Mouse (Mus musculus) ES-CJ7 (cell line): ENCODE data around the gene Slc25a36.

Source experiments
- DNase-seq: peaks from one replicate; pipeline ENCODE4 v3.0.0; 2011; ENCODE audit warnings: low read depth, low spot score

Gene Slc25a36

DNA sequence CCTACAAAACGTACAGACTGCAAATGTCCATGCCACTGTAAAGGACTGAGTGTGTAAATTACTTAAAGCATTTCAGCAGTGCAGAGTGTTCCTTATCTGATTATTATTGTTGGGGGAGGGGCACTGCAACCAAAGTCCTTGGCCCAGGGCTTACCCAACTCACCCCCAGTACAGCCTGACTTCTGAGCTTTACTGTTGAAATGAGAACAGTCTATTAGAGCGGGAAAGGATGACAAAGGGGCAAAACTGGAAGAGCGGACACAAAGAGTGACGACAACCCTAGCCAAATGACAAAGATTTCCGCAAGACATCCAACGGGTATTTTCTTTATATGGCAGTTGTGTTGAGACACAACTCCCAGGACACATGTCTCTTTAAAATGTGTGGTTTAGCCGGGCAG is 1.3 kb upstream of the Slc25a36 start:
- DNase-seq: peak; percentile 52

DNA sequence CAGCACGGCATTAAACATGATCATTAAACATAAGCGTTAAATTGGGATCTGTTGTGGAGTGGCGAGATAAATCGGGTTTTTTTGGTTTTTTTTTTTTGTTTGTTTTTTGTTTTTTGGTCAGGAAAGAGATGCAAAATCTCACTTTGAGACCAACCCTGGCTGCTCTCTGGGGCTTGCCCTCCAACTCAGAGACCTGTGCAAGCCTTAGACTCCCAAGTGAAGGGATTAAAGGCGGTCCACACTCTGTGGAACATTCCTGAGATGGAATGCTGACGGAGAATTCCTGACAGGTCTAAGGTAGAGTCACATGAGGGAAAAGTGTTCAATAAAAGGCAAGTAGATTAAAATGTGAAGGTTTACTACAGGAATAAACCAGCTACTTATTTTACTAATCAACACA is 549 bp upstream of the Slc25a36 start:
- peak; percentile 60 for DNase-seq

DNA sequence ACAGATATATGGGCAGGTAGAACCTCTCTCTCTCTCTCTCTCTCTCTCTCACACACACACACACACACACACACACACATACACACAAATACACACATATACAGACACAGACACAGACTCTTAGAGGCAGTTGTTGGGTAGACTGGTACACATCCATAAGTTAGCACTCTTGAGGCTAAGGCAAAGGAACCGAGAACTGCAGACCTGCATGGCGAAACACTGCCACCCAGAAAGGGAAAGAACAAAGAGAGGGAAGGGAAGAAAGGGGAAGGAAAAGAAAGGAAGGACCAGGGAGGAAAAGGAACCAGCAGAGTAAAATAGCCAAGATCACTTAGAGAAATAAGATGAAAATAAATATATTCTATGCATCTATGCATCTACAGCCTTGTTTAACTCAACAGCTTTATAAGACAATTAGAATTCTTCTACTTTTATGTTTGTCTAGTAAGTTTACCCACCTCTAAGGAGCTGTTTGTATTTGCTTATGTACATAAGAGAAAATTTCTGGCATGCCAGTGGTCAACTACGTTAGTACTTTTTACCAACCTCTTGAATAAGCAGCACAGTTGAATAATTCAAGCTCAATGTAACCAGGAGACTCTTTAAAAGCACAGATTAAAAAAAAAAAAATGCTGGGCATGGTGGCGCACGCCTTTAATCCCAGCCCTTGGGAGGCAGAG is 4.3 kb downstream of the Slc25a36 start:
- no peak for DNase-seq

DNA sequence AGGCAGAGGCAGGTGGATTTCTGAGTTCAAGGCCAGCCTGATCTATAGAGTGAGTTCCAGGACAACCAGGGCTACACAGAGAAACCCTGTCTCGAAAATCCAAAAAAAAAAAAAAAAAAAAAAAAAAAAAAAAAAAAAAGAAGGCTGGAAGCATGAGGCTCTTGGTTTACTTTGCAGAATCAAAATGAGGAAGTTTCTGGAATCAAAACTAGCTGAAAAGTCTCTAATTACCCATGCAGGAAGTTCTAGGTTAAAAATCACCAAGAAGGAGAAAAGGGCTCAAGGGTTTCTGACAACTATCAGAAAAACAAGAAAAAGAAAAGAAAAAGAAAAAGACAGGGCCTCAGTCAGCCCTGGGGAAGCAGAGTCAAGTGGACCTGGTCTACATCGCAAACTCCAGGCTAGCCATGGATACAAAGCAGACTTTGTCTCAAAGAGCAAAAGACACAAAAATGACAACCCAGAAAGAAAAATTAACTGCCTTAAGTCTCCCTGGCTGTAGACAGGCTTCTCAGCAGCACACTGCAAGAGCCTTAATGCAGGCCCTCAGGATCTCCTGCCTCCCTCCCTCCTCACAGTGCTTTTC is 5.5 kb downstream of the Slc25a36 start:
- DNase-seq: no peak

DNA sequence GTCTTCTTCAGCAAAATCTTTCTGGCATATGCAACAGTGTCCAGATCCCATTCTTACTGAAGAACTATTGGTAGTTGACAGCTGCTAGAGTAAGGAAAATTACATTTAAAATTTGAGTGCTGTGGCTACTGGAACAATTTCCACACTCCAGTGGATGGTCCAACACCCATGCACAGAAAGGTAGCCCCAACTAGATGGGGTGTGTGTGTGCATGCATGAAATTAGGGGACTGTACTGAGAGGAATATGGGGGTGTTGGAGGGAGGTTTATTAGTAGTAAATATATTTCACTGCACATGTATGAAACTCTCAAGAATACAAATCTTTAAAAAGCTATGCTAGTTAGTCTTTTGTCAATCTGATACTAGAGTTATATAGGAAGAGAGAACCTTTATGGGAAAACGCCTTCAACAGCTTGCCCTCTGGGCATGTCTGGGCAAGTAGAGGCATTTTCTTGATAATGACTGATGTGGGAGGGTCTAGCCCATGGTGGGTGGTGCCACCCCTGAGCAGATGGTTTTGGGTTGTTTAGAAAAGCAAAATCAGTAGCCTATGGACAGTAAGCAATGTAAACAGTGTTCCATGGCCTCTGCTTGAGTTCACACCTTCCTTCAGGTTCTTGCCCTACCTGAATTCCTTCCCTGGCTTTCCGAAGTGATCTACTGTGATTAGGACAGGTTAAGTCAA is 7.4 kb downstream of the Slc25a36 start:
- peak; percentile 88 for DNase-seq

DNA sequence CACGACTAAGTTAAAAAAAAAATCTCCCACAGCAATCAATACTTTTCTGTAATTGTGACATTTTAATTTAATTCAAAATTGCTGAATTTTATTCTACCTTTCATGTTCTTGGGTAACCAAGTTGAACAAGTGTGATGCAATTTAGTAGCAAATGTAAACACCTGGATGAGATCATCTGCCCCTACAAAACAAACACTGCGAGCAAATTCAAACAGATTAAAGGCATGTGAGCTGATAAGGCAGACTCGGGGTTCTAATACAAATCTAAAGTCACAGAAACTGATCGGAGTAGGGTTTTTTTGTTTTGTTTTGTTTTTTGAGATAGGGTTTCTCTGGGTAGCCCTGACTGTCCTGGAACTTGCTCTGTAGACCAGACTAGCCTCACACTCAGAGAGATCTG is 12.0 kb downstream of the Slc25a36 start:
- DNase-seq: no peak

DNA sequence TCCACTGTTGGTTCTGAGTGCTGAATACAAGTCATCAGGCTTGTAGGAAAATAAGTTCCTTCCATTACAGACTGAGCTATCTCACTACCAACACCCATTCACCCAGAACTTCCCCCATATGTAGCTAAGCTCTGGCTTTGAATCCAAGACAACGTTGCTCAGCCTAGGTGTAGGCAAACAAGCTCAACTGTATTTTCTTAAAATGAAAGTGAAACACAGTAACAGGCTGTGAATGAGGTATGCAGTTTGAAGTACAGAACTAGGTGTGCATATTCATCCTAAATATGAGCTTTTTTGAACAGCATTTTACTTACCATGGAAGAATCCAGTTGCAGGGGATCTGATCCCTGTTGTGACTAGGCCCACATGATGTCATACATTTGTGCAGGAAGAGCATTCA is 14.8 kb downstream of the Slc25a36 start:
- DNase-seq: no peak

DNA sequence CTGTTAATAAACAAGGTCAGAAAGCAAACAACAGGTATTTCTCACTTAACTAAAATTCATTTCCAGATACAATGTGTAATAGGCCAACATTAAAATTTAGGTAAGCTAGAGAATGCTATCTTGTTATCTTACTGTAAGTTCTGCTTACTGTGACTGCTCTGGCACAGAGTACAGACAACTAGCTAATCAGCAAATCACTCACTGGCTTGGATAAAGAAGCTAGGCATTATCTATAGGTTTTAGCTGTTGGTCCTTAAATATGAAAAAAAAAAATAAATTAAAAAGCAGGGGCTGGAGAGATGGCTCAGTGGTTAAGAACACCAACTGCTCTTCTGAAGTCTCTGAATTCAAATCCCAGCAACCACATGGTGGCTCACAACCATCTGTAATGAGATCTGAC is 23.1 kb downstream of the Slc25a36 start:
- no peak for DNase-seq

DNA sequence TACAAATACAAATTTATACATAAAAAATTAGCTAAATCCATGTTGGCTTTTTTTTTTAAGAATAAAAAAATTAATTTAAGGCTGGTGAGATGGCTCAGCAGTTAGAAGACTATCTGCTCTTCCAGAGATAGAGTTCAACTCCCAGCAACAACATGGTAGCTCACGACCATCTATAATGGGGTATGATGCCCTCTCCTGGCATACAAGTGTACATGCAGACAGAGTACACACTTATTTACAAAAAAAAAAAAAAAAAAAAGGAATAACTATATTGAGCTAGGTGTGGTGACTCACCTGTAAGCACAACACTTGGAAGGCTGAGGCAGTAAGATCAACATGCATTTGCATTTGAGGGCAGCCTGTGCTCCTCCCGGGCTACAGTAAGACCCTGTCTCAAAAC is 26.3 kb downstream of the Slc25a36 start:
- DNase-seq: peak; percentile 35

DNA sequence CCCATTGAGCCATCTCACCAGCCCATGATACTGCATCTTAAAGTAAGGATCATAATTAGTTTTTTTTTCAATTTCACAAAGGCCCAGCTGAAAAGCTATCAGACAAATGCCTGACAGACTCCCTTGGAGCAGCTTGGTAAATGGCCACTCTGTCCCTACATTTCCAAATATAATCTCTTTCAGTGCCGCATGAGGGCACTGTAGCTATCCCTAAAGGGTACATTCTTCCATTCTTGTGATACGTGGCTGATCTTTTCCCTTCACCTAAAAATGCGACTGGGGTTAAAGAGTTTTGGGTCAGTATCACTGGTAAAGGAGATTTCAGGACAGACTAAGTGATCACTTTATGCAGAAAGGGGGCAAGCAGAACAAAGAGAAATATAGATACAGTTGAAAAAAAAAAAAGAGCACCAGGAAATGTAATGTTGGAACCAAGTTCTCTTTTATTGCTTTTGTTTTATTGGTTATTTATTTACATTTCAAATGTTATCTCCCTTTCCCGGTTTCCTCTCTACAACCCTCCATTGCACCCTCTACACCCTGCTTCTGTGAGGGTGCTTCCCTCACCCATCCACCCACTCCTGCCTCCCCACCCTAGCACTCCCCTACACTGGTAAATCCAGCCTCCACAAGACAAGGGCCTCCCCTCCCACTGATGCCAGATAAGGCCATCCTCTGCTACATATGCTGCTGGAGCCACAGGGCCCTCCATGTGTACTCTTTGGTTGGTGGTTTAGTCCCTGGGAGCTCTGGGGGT is 29.7 kb downstream of the Slc25a36 start:
- DNase-seq: peak; percentile 28

DNA sequence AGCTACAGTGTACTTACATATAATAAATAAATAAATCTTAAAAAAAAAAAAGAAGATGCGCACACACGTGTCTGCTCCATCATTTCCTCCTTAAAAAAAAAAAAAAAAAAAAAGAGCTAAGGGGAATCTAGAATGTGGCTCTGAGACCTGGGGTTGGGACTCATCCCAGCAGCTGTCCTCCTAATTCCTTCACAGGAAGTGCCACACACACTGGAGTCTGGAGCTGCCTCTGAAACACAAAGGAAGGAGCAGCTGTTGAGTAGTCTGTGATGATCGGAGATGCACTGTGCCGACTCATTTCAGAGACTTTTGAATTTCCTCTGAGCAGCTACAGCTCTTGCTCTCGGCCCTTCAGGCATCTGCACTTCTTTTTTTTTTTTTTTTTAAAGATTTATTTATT is 41.0 kb downstream of the Slc25a36 start:
- no peak for DNase-seq

DNA sequence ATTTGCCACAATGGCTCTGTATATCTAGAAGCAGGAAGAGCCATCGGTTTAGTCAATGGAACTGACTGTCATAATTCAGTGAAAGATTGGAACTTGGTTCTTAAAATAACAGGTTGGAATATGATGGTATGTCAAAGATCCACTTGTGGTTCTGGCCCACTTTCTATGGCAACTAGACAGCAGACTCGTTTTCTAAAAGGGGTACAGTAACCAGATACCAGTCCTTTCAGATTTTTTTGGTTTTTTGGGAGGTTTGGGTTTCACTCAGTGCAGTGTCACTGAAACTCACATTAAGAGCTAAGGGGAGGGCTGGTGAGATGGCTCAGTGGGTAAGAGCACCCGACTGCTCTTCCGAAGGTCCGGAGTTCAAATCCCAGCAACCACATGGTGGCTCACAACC is 41.5 kb downstream of the Slc25a36 start:
- DNase-seq: no peak

DNA sequence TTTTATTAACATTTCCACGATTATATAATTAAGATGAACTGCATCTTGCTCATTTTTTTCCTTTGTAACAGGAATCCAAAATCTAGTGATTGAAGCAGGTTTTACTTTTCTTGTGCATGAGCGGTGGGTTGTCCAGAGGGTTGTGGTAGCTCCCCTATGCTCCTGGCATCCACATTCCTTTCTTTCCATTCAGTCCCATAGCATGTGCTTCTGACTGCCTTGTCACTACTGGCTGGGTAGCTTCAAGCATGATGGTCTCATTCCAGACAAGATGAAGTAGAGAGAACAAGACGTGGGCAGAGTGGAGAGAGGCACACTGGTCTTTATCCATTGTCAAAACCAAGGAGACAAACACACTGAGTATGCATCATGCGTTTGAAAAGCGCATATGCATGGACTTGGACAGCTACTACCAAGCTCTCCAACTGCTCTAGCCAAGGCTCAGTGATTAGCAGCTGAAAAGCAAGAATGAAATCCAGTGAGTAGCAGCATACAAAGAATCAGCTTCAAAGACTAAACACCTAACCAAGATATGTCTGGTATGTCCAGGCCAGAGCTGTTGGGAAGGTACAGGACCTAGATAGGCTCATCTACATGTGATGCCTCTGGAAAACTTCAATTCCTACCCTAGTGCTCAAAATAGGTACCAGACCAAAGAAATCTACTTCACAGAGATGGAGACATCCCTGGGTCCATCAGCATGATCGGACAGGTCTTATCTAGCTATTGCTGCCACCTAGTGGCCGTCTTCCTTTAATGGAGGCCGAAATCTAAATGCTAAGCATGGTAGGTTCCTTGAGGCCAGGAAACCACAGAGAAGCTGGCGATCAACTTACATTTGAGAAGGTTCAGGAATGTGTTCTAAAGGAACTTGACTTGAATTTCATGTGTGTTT is 42.5 kb downstream of the Slc25a36 start:
- peak; percentile 89 for DNase-seq

DNA sequence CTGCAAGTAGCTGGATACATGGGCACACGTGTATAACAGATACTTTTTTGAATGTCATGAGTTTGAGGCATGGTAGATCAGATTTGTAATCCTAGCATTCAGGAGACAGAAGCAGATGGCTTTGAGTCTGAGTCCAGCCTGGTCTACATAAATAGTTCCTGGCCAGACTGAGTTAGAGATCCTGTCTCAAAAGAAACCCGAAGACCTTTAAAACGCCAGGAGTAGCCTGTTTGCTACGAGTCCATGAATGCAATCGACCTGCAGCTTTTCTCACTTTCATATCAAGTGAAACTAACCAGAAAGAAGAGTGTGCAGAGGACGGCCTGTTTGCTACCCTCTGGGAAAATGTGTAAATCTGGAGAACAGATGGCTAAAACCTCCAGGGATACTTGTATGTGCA is 43.2 kb downstream of the Slc25a36 start:
- no peak for DNase-seq

DNA sequence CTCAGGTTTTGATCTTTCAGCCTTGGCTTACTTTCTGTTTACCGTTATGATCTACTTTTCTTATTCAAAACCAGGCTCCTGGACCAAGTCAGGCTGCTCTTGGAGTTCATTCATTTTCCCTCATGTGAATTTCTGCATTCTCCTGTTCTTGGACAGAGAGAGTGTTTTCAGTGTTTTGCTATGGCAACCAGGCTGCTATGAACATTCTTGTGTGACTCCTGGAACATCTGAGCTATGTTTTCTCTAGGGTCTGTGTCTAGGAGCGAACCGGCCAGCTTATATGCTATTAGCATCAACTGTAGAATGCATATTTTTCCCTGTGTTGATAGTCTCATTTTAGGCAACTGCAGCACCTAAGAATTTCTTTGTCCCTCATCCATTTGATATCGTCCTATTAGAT is 45.1 kb downstream of the Slc25a36 start:
- DNase-seq: no peak

DNA sequence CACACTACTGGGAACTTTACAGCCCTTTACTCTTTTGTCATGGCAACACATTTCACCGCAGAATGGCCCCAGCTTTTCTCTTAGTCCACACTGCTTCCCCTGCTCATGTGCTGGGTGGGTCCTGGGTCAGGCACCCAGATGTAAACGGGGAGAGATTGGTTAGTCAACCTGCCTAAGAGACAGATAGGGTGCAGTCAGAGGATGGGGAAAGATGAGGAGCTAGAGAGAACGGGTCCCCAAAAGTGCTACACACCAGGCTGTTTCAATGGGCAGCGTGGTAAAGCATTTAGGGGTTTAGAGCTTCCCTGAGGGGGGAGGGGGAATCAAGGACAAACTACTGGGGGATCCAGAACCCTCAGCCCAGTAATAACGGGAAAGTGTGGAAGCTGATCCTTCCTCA is 45.7 kb downstream of the Slc25a36 start:
- no peak for DNase-seq

DNA sequence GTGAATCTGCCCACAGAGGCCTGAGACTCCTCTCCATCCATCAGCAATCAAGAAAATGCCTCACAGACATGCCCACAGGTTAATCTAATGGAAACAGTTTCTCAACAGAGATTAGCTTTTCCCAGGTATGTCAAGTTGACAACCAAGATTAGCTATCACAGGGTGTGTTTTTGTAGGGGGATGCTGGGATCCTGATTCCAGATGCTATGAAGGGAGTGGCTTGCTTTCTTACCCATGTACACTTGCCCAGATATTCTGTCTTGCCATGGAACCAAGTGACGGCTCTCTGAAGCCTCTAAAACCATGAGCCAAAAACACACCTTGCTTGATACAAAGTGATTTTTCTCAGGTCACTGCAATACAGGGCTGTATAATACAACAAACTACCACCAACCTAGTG is 46.8 kb downstream of the Slc25a36 start:
- DNase-seq: no peak

DNA sequence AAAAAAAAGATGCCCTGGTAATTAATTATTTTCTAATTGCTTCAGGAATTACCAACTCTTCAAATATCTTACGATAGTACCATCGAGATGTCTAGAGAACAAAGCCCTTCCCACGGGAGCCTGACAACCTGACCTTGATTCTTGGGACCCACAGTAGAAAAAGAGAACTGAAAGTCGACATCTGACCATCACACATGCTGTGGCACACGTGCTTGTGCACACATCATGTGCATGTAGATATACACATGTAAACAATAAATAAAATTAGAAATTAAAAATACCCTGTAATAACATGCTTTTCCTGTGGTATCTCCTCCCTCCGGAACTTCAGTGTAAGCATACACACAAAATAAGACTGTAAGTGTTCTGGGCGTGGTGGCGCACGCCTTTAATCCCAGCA is 49.3 kb downstream of the Slc25a36 start:
- DNase-seq: no peak

DNA sequence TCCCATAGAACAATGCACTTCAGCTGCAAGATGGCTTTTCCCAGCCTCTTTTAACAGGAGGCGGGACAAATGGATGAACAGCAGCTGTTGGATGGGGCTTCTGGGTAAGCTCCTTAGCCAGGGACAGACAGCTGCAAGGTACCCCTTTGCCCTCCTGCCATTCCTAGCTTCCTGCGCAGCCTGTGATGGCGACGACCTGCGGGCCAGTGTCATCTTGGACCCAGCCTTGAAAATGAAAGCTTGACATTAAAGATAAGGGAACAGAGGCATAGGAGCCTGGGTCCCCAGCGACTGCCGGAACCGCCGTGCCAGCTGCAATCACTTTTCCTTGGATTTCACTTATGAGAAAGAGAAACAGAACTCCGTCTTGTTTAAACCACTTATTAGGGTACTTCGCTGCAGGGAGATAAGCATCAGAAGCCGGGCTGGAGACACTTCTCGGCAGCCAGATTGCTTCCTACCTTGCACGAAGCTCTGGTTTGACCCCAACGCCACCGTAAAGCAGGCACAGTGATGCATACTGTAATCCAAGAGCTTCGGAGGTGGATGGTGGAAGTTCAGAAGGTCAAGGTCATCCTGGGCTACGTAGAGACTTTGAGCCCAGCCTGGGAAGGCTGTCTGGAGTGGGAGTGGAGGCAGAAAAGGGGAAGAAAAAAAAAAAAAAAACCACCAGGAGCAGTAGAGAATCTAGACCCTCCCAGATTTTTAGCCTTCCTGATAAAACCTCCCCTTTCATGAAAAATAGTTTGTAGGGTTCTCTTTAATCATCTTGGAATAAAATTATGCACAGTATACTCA is 54.2 kb downstream of the Slc25a36 start:
- peak; percentile 80 for DNase-seq

DNA sequence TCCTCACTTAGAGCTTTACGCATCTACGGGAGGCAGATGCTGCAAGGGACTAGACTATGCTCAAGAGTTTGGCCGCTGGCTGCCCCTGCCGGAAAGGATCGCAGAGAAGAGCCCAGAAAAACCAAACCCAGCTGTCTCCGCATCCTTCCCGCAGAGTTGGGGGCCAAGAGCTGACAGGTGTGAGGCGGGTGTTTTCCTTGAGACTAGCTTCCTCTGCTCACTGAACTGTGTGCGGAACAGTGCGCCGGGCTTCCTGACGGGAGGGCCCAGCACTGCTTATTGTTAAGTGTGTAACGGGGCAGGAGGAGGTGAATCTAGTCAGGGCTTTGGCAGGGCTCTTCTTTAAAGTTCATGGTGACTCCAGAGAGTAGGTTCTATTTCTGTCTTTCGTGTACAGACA is 55.1 kb downstream of the Slc25a36 start:
- no peak for DNase-seq

DNA sequence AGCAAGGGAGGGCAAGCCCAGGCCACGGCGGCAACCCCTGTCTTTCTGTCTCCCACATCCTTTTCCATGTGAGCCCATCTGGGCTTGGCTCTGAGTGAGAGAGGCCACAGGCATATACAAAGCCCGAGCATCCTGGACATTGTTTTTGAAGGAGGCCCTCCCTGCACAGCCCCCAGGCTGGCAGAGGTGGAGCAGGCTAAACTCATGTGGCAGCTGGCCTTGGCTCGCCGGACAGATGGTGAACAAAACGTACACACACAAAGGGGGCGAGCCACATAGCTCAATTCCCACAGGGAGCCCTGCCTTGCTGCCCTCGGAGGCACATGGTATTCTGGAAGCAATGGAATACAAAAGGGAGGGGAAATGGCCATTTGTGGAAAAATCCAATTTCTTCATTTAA is 59.8 kb downstream of the Slc25a36 start:
- no peak for DNase-seq
